In the genomic region with DNA sequence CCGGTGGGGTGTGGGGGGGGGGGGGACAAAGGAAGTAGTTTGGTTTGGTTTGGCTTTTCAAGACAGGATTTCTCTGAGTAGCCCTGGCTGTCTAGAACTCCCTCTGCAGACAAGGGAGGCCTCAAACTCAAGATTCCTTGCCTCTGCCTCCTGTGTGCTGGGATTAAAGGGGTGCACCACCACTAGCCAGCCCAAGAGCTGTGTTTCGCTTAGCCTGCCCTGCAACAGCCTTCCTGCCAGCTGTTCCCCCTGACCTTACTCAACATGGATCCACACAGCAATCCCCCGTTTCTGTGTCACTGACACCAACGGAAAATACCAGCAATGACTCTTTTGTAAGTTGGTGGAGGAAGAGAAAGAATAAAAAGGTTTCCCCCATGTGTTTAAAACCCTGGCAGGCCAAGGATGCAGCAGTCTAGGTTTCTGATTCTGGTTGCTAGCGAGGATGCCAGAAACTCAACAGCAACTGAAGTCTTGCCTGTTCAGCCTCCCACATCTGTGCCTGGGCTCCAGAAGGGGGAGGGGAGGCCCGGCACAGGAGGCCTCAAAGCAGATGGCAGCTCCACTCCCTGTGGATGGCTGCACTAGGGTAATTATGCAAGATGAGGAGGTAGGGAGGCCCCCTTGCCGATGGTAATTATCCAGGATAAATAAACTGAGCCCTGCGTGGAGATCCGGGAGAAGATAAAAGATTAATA, we compare ENCODE assay signal across 9 mouse cellular contexts.
DNase-seq lines count a peak whose midpoint lies in the region; ATAC-seq and TF ChIP-seq lines count a peak whose summit lies in the region.
"Had no signal": no experiment of that assay in that cellular context is flagged by ENCODE, and none has a peak within 500 bp of the region (broad histone marks: within the 10 kb centered on the region; RNA-seq: fewer than 3 reads in every experiment).

No protein-coding gene starts in this region.

- no peaks in the 10 kb centered on the region for H3K9me3 ChIP-seq in forebrain, postnatal 0 days (ENCODE audit: low read length)
- no peaks in the 10 kb centered on the region for H3K9me3 ChIP-seq in neural tube, embryonic 13.5 days
- H3K9me3 ChIP-seq: limb, embryonic 13.5 days had no signal

- intact Hi-C loops in heart, postnatal 25 days (cut with DNase I), result no loop called here
- intact Hi-C loops in gastrocnemius, postnatal 36 days (cut with DNase I), result no loop called here

- H3K27me3 ChIP-seq in forebrain, postnatal 0 days (ENCODE audit: insufficient read depth, low read length), result no peaks in the 10 kb centered on the region
- no peaks in the 10 kb centered on the region for H3K27me3 ChIP-seq in neural tube, embryonic 13.5 days

- WGBS in forebrain, postnatal 0 days, result 29% methylated on average over 9 of the region's 9 CpGs
- WGBS in neural tube, embryonic 13.5 days, result 29% methylated on average over 9 of the region's 9 CpGs

- no peak for TF ChIP-seq CTCF in forebrain, postnatal 0 days (IDR thresholded peaks at IDR 0.05; ENCODE audit: low read depth)

- no peaks in the 10 kb centered on the region for H3K36me3 ChIP-seq in forebrain, postnatal 0 days (ENCODE audit: insufficient read depth)
- no peaks in the 10 kb centered on the region for H3K36me3 ChIP-seq in neural tube, embryonic 13.5 days
- H3K36me3 ChIP-seq: limb, embryonic 13.5 days had no signal

- H3K27ac ChIP-seq in forebrain, postnatal 0 days (ENCODE audit: low read depth, low read length), result no peak overlapping the region
- peak overlapping the region; percentile 53 for H3K27ac ChIP-seq in neural tube, embryonic 13.5 days (replicated peaks)
- H3K27ac ChIP-seq: limb, embryonic 13.5 days had no signal

- peak; percentile 41 for DNase-seq in embryo, embryonic 9.5 days (ENCODE audit: extremely low spot score)
- DNase-seq in forebrain, postnatal 0 days, result peak; percentile 33
- DNase-seq in left cerebral cortex, adult 11 months (ENCODE audit: low spot score), result peak; percentile 19
- no peak for DNase-seq in urinary bladder, postnatal 14 days (ENCODE audit: low spot score)
- DNase-seq in heart, postnatal 25 days (ENCODE audit: low spot score), result no peak
- no peak for DNase-seq in cerebellum, postnatal 36 days
- no peak for DNase-seq in gastrocnemius, postnatal 36 days

- H3K4me2 ChIP-seq in forebrain, postnatal 0 days (ENCODE audit: low read depth), result no peak overlapping the region
- no peak overlapping the region for H3K4me2 ChIP-seq in neural tube, embryonic 13.5 days
- H3K4me2 ChIP-seq: limb, embryonic 13.5 days had no signal

- H3K4me3 ChIP-seq in forebrain, postnatal 0 days (ENCODE audit: low read depth, low read length), result no peak overlapping the region
- H3K4me3 ChIP-seq in neural tube, embryonic 13.5 days, result no peak overlapping the region
- H3K4me3 ChIP-seq: limb, embryonic 13.5 days had no signal

- no peak overlapping the region for H3K9ac ChIP-seq in forebrain, postnatal 0 days
- H3K9ac ChIP-seq in neural tube, embryonic 13.5 days, result no peak overlapping the region
- H3K9ac ChIP-seq: limb, embryonic 13.5 days had no signal

- no peaks in the 10 kb centered on the region for H3K4me1 ChIP-seq in forebrain, postnatal 0 days (ENCODE audit: insufficient read depth)
- H3K4me1 ChIP-seq in neural tube, embryonic 13.5 days (replicated peaks), result peaks cover 18% of the 10 kb centered on the region

- peak; percentile 84 for ATAC-seq in forebrain, postnatal 0 days
- ATAC-seq in neural tube, embryonic 13.5 days (ENCODE audit: low read depth), result peak; percentile 92

Comparison
In these comparisons a context has a peak if more than half of its experiments do, and no peak if none do; other contexts are left out.
1. DNase-seq: peak in embryo, embryonic 9.5 days (single experiment), forebrain, postnatal 0 days (single experiment) and left cerebral cortex, adult 11 months (single experiment); none in urinary bladder, postnatal 14 days (single experiment), heart, postnatal 25 days (single experiment), cerebellum, postnatal 36 days (0 of 2) and gastrocnemius, postnatal 36 days (0 of 2).